Mouse (Mus musculus): ENCODE measurements around the gene Cpne5.
"Not testable (repeated sequence)": the region's sequence is repeated elsewhere in the genome, so short reads cannot be mapped to it uniquely, and the experiment has no call there.

Gene Cpne5

GRCm38 (mm10) chr17:29237772-29238420, at the start of gene Cpne5:
Cpne5 (minus strand) TSS chr17:29238167.
- DNase-seq, result peak; percentile 34

- DNase-seq, result no peak
Measured at GRCm38 (mm10) chr17:29282216-29282952, 44.4 kb upstream of the Cpne5 start.

GRCm38 (mm10) chr17:29281541-29281940, 43.6 kb upstream of the Cpne5 start:
- DNase-seq, result no peak

- no peak for DNase-seq
Measured at GRCm38 (mm10) chr17:29280422-29280821, 42.5 kb upstream of the Cpne5 start.

GRCm38 (mm10) chr17:29273889-29274288, 35.9 kb upstream of the Cpne5 start:
- DNase-seq, result no peak

- no peak for DNase-seq
Measured at GRCm38 (mm10) chr17:29273156-29273555, 35.2 kb upstream of the Cpne5 start.

GRCm38 (mm10) chr17:29270148-29270698, 32.3 kb upstream of the Cpne5 start:
- no peak for DNase-seq

GRCm38 (mm10) chr17:29269349-29269706, 31.4 kb upstream of the Cpne5 start:
- no peak for DNase-seq

GRCm38 (mm10) chr17:29268682-29269348, 30.8 kb upstream of the Cpne5 start, which contains the start of gene BC004004:
BC004004 (plus strand) TSS chr17:29268788.
- peak; percentile 97 for DNase-seq

GRCm38 (mm10) chr17:29267931-29268681, 30.1 kb upstream of the Cpne5 start:
- no peak for DNase-seq

GRCm38 (mm10) chr17:29267040-29267439, 29.1 kb upstream of the Cpne5 start:
- DNase-seq, result not testable (repeated sequence)

- no peak for DNase-seq
Measured at GRCm38 (mm10) chr17:29264760-29265159, 26.8 kb upstream of the Cpne5 start.

GRCm38 (mm10) chr17:29263840-29264633, 26.1 kb upstream of the Cpne5 start, which contains the start of gene Ppil1:
Ppil1 (minus strand) TSS chr17:29264186.
- peak; percentile 69 for DNase-seq

GRCm38 (mm10) chr17:29263417-29263816, 25.4 kb upstream of the Cpne5 start:
- DNase-seq, result no peak

- DNase-seq, result no peak
Measured at GRCm38 (mm10) chr17:29262259-29262649, 24.3 kb upstream of the Cpne5 start.

- no peak for DNase-seq
Measured at GRCm38 (mm10) chr17:29261603-29262258, 23.8 kb upstream of the Cpne5 start.

- DNase-seq, result no peak
Measured at GRCm38 (mm10) chr17:29260501-29260900, 22.5 kb upstream of the Cpne5 start.

GRCm38 (mm10) chr17:29259489-29259888, 21.5 kb upstream of the Cpne5 start:
- peak; percentile 61 for DNase-seq

- DNase-seq, result no peak
Measured at GRCm38 (mm10) chr17:29258921-29259320, 21.0 kb upstream of the Cpne5 start.

- DNase-seq, result no peak
Measured at GRCm38 (mm10) chr17:29258025-29258558, 20.1 kb upstream of the Cpne5 start.

- DNase-seq, result no peak
Measured at GRCm38 (mm10) chr17:29257001-29257511, 19.1 kb upstream of the Cpne5 start.

Measured in layer of hippocampus, adult 9-11 months (tissue).